Mouse (Mus musculus): ENCODE results near the gene Rap1gap. TPM values are rescaled to one million over a fixed set of nuclear protein-coding genes. Genes with fewer than 3 reads are reported as not detected.

Rap1gap gene
- polyA plus RNA-seq, 1 experiment from 2014 or later: 48.8 TPM

DNA sequence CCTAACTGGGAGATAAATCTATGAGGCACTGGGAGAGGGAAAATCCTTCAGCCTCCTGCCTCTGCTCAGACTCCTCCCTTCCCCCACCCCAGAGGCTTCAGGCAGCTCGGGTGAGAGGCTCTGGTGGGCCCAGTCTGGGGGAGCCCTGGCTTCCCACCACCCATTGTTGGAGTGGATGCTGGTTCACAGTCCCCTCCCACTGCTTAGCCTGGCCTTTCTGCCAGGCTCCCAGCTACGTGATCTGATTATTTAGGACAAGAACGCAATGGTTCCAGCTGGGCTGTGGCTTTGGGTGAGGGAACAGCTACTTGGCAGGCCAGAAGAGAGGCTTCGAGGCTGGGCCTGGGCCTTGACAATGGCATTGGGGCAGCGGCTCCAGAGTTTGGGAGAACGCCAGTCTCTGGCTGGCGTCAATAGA, 101.0 kb downstream of the Rap1gap start:
- H3K4me2 ChIP-seq (replicated peaks; ENCODE audit: low read depth, low read length): no peak overlapping the region
- DNase-seq (ENCODE audit: low spot score): no peak
- H3K9me3 ChIP-seq (ENCODE audit: low read length): no peaks in the 10 kb centered on the region
- no peaks in the 10 kb centered on the region for H3K27me3 ChIP-seq (replicated peaks; ENCODE audit: insufficient read depth, low read length)
- no peak overlapping the region for H3K9ac ChIP-seq (replicated peaks; ENCODE audit: low read depth)
- TF ChIP-seq CTCF (IDR thresholded peaks at IDR 0.05) (no peak), EP300 (IDR thresholded peaks at IDR 0.05) (no peak)
- 45% methylated on average over 7 of the region's 7 CpGs for WGBS
- H3K36me3 ChIP-seq (ENCODE audit: insufficient read depth, low read length): no peaks in the 10 kb centered on the region
- H3K27ac ChIP-seq (ENCODE audit: low read length): no peak overlapping the region
- H3K4me3 ChIP-seq (ENCODE audit: low read depth, low read length): no peak overlapping the region
- H3K4me1 ChIP-seq (ENCODE audit: insufficient read depth, low read depth, low read length): 0 out of 2 replicates have a peak, but pooled peaks cover 2% of the 10 kb centered on the region
- ATAC-seq: peak; percentile 20

DNA sequence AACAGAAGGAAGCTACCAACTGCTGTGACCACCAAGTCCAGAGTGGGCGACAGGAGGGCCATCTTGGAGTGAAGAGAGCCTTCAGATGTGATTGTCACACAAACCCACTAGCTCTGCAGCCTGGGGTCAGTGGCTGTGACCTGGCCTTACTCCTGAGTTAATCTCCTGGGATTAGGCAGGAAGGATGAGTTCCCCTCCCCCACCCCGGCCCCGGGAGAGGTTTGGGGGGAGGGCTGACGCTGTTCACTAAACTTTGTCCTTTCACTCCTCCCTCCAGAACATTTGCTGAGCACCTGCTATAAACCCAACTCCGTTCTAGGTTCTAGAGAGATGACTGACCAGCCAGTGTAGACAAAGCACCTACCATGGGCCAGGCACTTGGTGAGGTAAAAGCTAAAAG, 101.8 kb downstream of the Rap1gap start:
- no peak overlapping the region for H3K9ac ChIP-seq (replicated peaks; ENCODE audit: low read depth)
- no peaks in the 10 kb centered on the region for H3K27me3 ChIP-seq (replicated peaks; ENCODE audit: insufficient read depth, low read length)
- H3K4me2 ChIP-seq (replicated peaks; ENCODE audit: low read depth, low read length): no peak overlapping the region
- H3K36me3 ChIP-seq (ENCODE audit: insufficient read depth, low read length): no peaks in the 10 kb centered on the region
- TF ChIP-seq CTCF (IDR thresholded peaks at IDR 0.05) (no peak), EP300 (IDR thresholded peaks at IDR 0.05) (no peak)
- WGBS: 39% methylated on average over 5 of the region's 5 CpGs
- DNase-seq (ENCODE audit: low spot score): no peak
- no peak overlapping the region for H3K4me3 ChIP-seq (ENCODE audit: low read depth, low read length)
- H3K4me1 ChIP-seq (ENCODE audit: insufficient read depth, low read depth, low read length): 0 out of 2 replicates have a peak, but pooled peaks cover 2% of the 10 kb centered on the region
- H3K27ac ChIP-seq (ENCODE audit: low read length): no peak overlapping the region
- no peaks in the 10 kb centered on the region for H3K9me3 ChIP-seq (ENCODE audit: low read length)
- ATAC-seq: no peak

DNA sequence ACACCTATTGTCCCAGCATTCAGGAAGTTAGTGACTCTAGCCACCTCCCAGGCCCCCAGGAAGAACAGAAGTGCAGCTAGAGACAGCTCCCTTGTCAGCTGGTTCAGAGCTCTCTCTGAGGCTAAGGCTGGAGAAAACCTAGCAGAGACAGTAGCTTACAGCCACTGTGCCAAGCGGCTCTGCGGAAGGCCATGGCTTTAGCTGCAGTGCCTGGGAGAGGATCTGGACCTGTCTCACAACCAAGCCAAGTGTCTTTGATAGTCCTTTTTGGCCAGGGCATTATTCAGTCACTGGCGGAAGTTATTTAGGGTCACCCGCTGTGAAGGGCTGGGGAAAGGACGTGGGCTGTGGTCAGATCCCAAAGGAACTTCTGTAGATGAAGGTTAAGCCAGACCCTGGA, 103.9 kb downstream of the Rap1gap start:
- TF ChIP-seq CTCF (IDR thresholded peaks at IDR 0.05): no peak
- TF ChIP-seq EP300 (IDR thresholded peaks at IDR 0.05): no peak

DNA sequence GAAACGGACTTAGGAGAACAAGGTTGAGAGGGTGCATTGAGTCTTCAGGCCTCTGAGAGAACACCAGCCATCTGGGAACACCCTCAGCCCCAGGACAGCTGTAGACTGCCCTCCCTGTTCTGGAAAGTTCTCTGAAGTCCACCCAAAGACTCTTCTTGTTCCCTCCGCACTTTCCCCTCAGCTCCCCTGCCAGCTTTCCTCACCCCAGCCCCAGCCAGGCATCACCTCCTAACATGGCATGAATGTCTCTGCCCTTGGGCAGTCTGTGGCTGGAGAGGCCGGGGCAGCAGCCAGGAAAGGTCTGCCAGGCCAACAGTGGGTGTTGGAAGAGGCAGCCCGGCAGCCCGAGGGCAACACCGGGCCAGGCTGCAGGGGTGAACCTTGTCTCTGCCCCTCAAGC, 104.3 kb downstream of the Rap1gap start:
- Histone ChIP-seq H3K36me3 (ENCODE audit: insufficient read depth, low read length) (no peaks in the 10 kb centered on the region), H3K4me2 (replicated peaks; ENCODE audit: low read depth, low read length) (no peak overlapping the region), H3K4me1 (ENCODE audit: insufficient read depth, low read depth, low read length) (0 out of 2 replicates have a peak, but pooled peaks cover 2% of the 10 kb centered on the region), H3K27me3 (replicated peaks; ENCODE audit: insufficient read depth, low read length) (no peaks in the 10 kb centered on the region), H3K4me3 (ENCODE audit: low read depth, low read length) (no peak overlapping the region), H3K9me3 (ENCODE audit: low read length) (no peaks in the 10 kb centered on the region), H3K27ac (ENCODE audit: low read length) (no peak overlapping the region), H3K9ac (replicated peaks; ENCODE audit: low read depth) (no peak overlapping the region)
- TF ChIP-seq EP300 (IDR thresholded peaks at IDR 0.05): no peak
- no peak for TF ChIP-seq CTCF (IDR thresholded peaks at IDR 0.05)
- 64% methylated on average over 6 of the region's 6 CpGs for WGBS
- ATAC-seq (no peak), DNase-seq (ENCODE audit: low spot score) (no peak)

More for the DNA sequence above, 103.9 kb downstream of the Rap1gap start:
- no peak overlapping the region for H3K27ac ChIP-seq (ENCODE audit: low read length)
- 0 out of 2 replicates have a peak, but pooled peaks cover 2% of the 10 kb centered on the region for H3K4me1 ChIP-seq (ENCODE audit: insufficient read depth, low read depth, low read length)
- WGBS: 87% methylated on average over 5 of the region's 5 CpGs
- ATAC-seq (no peak), DNase-seq (ENCODE audit: low spot score) (no peak)
- H3K4me2 ChIP-seq (replicated peaks; ENCODE audit: low read depth, low read length): no peak overlapping the region
- H3K4me3 ChIP-seq (ENCODE audit: low read depth, low read length): no peak overlapping the region
- H3K9ac ChIP-seq (replicated peaks; ENCODE audit: low read depth): no peak overlapping the region
- H3K36me3 ChIP-seq (ENCODE audit: insufficient read depth, low read length): no peaks in the 10 kb centered on the region
- no peaks in the 10 kb centered on the region for H3K9me3 ChIP-seq (ENCODE audit: low read length)
- no peaks in the 10 kb centered on the region for H3K27me3 ChIP-seq (replicated peaks; ENCODE audit: insufficient read depth, low read length)

DNA sequence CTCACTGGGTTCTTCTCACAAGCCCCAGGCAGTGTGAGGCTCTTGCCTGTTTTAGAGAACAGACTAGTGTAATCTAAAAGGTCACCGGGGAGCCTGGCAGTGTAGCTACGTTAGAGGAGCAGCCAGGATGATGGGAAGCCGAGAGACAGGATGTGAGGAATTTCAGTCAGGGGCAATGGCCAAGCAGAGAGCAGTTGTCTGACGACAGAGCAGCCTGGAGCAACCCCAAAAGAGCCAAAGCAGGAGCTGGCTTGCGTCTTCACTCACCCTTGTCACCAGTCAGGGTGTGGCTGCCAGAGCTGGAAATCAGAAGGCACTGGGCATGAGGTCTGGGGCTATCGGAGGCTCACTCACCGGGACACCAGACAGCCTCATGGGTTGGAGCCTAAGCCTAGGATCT, 105.1 kb downstream of the Rap1gap start:
- no peak overlapping the region for H3K4me2 ChIP-seq (replicated peaks; ENCODE audit: low read depth, low read length)
- no peak overlapping the region for H3K27ac ChIP-seq (ENCODE audit: low read length)
- H3K4me1 ChIP-seq (ENCODE audit: insufficient read depth, low read depth, low read length): 0 out of 2 replicates have a peak, but pooled peaks cover 2% of the 10 kb centered on the region
- no peaks in the 10 kb centered on the region for H3K27me3 ChIP-seq (replicated peaks; ENCODE audit: insufficient read depth, low read length)
- WGBS: 35% methylated on average over 7 of the region's 7 CpGs
- H3K36me3 ChIP-seq (ENCODE audit: insufficient read depth, low read length): no peaks in the 10 kb centered on the region
- H3K4me3 ChIP-seq (ENCODE audit: low read depth, low read length): no peak overlapping the region
- peak; percentile 59 for DNase-seq (ENCODE audit: low spot score)
- no peaks in the 10 kb centered on the region for H3K9me3 ChIP-seq (ENCODE audit: low read length)
- ATAC-seq: peak; percentile 20; the same call in 1 of the 2 replicates
- H3K9ac ChIP-seq (replicated peaks; ENCODE audit: low read depth): no peak overlapping the region
- TF ChIP-seq CTCF (IDR thresholded peaks at IDR 0.05): no peak
- TF ChIP-seq EP300 (IDR thresholded peaks at IDR 0.05): no peak

DNA sequence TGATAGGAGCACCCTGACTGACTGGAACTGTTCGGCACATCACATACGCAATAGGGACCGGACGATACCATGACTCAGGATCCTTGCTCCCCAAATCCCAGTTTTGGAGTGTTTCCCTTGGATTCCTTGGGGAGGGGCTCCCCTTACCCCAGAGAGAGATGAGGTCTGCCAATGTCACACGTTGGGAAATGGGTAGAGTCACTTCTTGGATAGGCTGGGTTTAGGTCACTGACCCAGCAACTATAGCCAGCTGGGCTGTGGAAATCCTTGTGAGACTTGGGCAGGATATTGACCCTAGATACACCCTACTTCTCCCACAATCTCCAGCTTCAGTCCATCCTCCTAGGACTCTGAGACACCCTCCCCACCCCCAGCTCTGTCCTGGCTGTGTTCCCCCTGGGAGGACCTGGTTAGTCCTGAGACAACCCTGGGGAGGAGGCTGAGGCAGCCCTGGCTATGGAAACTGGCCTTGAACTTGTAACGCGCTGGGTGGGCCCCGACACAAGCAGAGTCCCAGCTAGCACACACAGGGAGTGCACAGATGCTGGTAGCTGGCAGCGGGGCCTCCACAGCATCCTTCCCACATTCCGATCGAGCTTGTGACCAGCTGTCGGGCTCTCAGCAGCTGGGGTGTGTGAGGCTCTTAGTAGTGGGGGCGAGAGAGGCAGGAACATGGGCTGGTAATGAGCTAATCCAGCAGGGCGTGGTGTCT, 106.5 kb downstream of the Rap1gap start:
- no peak overlapping the region for H3K27ac ChIP-seq (ENCODE audit: low read length)
- no peak overlapping the region for H3K4me2 ChIP-seq (replicated peaks; ENCODE audit: low read depth, low read length)
- WGBS: 52% methylated on average over 14 of the region's 14 CpGs
- peak; percentile 82 for DNase-seq (ENCODE audit: low spot score)
- no peaks in the 10 kb centered on the region for H3K27me3 ChIP-seq (replicated peaks; ENCODE audit: insufficient read depth, low read length)
- ATAC-seq: peak; percentile 79
- no peaks in the 10 kb centered on the region for H3K9me3 ChIP-seq (ENCODE audit: low read length)
- TF ChIP-seq CTCF (IDR thresholded peaks at IDR 0.05): no peak
- TF ChIP-seq EP300 (IDR thresholded peaks at IDR 0.05): 0 out of 2 replicates have a peak, but pooled peaks have one; percentile 9
- no peaks in the 10 kb centered on the region for H3K36me3 ChIP-seq (ENCODE audit: insufficient read depth, low read length)
- 0 out of 2 replicates have a peak, but pooled peaks cover 2% of the 10 kb centered on the region for H3K4me1 ChIP-seq (ENCODE audit: insufficient read depth, low read depth, low read length)
- no peak overlapping the region for H3K9ac ChIP-seq (replicated peaks; ENCODE audit: low read depth)
- H3K4me3 ChIP-seq (ENCODE audit: low read depth, low read length): no peak overlapping the region
